Mouse (Mus musculus) hindbrain, postnatal 0 days (tissue): ENCODE measurements at regions not wholly inside any gene's neighbourhood (a gene's known extent, or its start where the extent isn't known, plus 50 kb on each side); places are given as distances from the start of the nearest gene placed in this dataset.

Source experiments
- ATAC-seq: fragments of 200-750 bp; cut with Nextera tagmentation; 2 replicates; pipeline ENCODE4 v1.8.0; 2017; ENCODE audit warnings: mild to moderate bottlenecking, moderate TSS enrichment, moderate library complexity
- DNase-seq: peaks from one replicate; pipeline ENCODE4 v3.0.0-alpha.2; 2015; ENCODE audit warnings: low spot score
- H3K27ac ChIP-seq: fragments of 300-500 bp; sonication (generic); 2 replicates; pipeline ENCODE4 v1.5.1; 2014; ENCODE audit warnings: mild to moderate bottlenecking
- H3K27me3 ChIP-seq: fragments of 300-500 bp; sonication (generic); 2 replicates; pipeline ENCODE4 v1.6.1; 2014; ENCODE audit warnings: low read length, mixed read lengths; ENCODE audit not compliant: insufficient read depth
- H3K36me3 ChIP-seq: fragments of 300-500 bp; sonication (generic); 2 replicates; pipeline ENCODE4 v1.6.1; 2014; ENCODE audit warnings: low read length, mixed read lengths; ENCODE audit not compliant: insufficient read depth
- H3K4me1 ChIP-seq: fragments of 300-500 bp; sonication (generic); 2 replicates; pipeline ENCODE4 v1.6.1; 2014; ENCODE audit warnings: antibody characterized with exemption, low read length, mixed read lengths; ENCODE audit not compliant: insufficient read depth
- H3K4me2 ChIP-seq: fragments of 300-500 bp; sonication (generic); 2 replicates; pipeline ENCODE4 v1.6.1; 2014; ENCODE audit warnings: low read depth, mild to moderate bottlenecking, low read length, moderate library complexity, mixed read lengths
- H3K4me3 ChIP-seq: fragments of 300-500 bp; sonication (generic); 2 replicates; pipeline ENCODE4 v1.5.1; 2014; ENCODE audit warnings: low read length
- H3K9ac ChIP-seq: fragments of 300-500 bp; sonication (generic); replicated peaks from 2 replicates; pipeline ENCODE4 v1.6.1; 2014; ENCODE audit warnings: mild to moderate bottlenecking, low read length, moderate library complexity, mixed read lengths
- H3K9me3 ChIP-seq: fragments of 300-500 bp; sonication (generic); 2 replicates; pipeline ENCODE4 v1.6.1; 2016; ENCODE audit warnings: low read length, mixed read lengths
- CTCF ChIP-seq: IDR thresholded peaks from 2 replicates; pipeline ENCODE4 v1.5.1; 2016; ENCODE audit warnings: antibody characterized with exemption, control low read depth, low read depth
- WGBS: fragments of 180-500 bp; shearing (Covaris S2); extraction: QIAGEN DNeasy Blood & Tissue Kit; methylation state at CpG from one replicate; pipeline ENCODE4 v1.1.7; 2014; 5-methylcytosine and 5-hydroxymethylcytosine counted together

GRCm38 (mm10) chrX:57869648-57870047, 152.9 kb upstream of the Zic3 start:
- Histone ChIP-seq H3K27me3 (no peaks in the 10 kb centered on the region), H3K9me3 (no peaks in the 10 kb centered on the region), H3K27ac (no peak overlapping the region), H3K4me3 (no peak overlapping the region), H3K9ac (no peak overlapping the region), H3K4me1 (no peaks in the 10 kb centered on the region), H3K36me3 (no peaks in the 10 kb centered on the region), H3K4me2 (no peak overlapping the region)
- WGBS: 51% methylated on average over 5 of the region's 5 CpGs
- TF ChIP-seq CTCF: no peak
- ATAC-seq (peak; percentile 56; the same call in 1 of the 2 replicates), DNase-seq (peak; percentile 3)

- H3K9me3 ChIP-seq: no peaks in the 10 kb centered on the region
- H3K9ac ChIP-seq: no peak overlapping the region
- no peak for TF ChIP-seq CTCF
- WGBS: 33% methylated on average over 11 of the region's 11 CpGs
- peak overlapping the region; percentile 37 for H3K4me2 ChIP-seq
- ATAC-seq: no peak
- no peak for DNase-seq
- no peaks in the 10 kb centered on the region for H3K27me3 ChIP-seq
- H3K36me3 ChIP-seq: no peaks in the 10 kb centered on the region
- no peak overlapping the region for H3K4me3 ChIP-seq
- H3K27ac ChIP-seq: no peak overlapping the region
- no peaks in the 10 kb centered on the region for H3K4me1 ChIP-seq
Observed at GRCm38 (mm10) chrX:57916705-57917104, 105.8 kb upstream of the Zic3 start.

- ATAC-seq: no peak
- H3K27ac ChIP-seq: no peak overlapping the region
- no peak for DNase-seq
- H3K4me2 ChIP-seq: peak overlapping the region; percentile 37; the same call in 1 of the 2 replicates
- 34% methylated on average over 21 of the region's 21 CpGs for WGBS
- H3K36me3 ChIP-seq: no peaks in the 10 kb centered on the region
- H3K9ac ChIP-seq: no peak overlapping the region
- no peaks in the 10 kb centered on the region for H3K27me3 ChIP-seq
- H3K4me3 ChIP-seq: no peak overlapping the region
- H3K9me3 ChIP-seq: no peaks in the 10 kb centered on the region
- H3K4me1 ChIP-seq: no peaks in the 10 kb centered on the region
- TF ChIP-seq CTCF: no peak
Observed at GRCm38 (mm10) chrX:57917441-57918145, 104.9 kb upstream of the Zic3 start.

- no peak for DNase-seq
- no peak for TF ChIP-seq CTCF
- no peak for ATAC-seq
- no peaks in the 10 kb centered on the region for H3K27me3 ChIP-seq
- 28% methylated on average over 25 of the region's 25 CpGs for WGBS
- no peaks in the 10 kb centered on the region for H3K4me1 ChIP-seq
- H3K27ac ChIP-seq: peak overlapping the region; percentile 41; the same call in 1 of the 2 replicates
- peak overlapping the region; percentile 17; the same call in 1 of the 2 replicates for H3K4me2 ChIP-seq
- no peaks in the 10 kb centered on the region for H3K9me3 ChIP-seq
- no peak overlapping the region for H3K4me3 ChIP-seq
- no peaks in the 10 kb centered on the region for H3K36me3 ChIP-seq
- no peak overlapping the region for H3K9ac ChIP-seq
Observed at GRCm38 (mm10) chrX:57918181-57919115, 104.1 kb upstream of the Zic3 start.

GRCm38 (mm10) chrX:57919886-57920285, 102.6 kb upstream of the Zic3 start:
- Histone ChIP-seq H3K27ac (peak overlapping the region; percentile 56; the same call in 1 of the 2 replicates), H3K4me1 (no peaks in the 10 kb centered on the region), H3K27me3 (no peaks in the 10 kb centered on the region), H3K36me3 (no peaks in the 10 kb centered on the region), H3K9ac (no peak overlapping the region), H3K9me3 (no peaks in the 10 kb centered on the region), H3K4me2 (peak overlapping the region; percentile 37), H3K4me3 (no peak overlapping the region)
- peak; percentile 9 for DNase-seq
- 31% methylated on average over 17 of the region's 17 CpGs for WGBS
- ATAC-seq: no peak; the same call in 1 of the 2 replicates
- no peak for TF ChIP-seq CTCF

GRCm38 (mm10) chrX:57920376-57920775, 102.1 kb upstream of the Zic3 start:
- no peaks in the 10 kb centered on the region for H3K36me3 ChIP-seq
- WGBS: 35% methylated on average over 18 of the region's 18 CpGs
- H3K27ac ChIP-seq: peak overlapping the region; percentile 56; the same call in 1 of the 2 replicates
- ATAC-seq (no peak), DNase-seq (no peak)
- H3K27me3 ChIP-seq: no peaks in the 10 kb centered on the region
- H3K9ac ChIP-seq: no peak overlapping the region
- TF ChIP-seq CTCF: no peak
- H3K4me3 ChIP-seq: no peak overlapping the region
- no peaks in the 10 kb centered on the region for H3K9me3 ChIP-seq
- no peaks in the 10 kb centered on the region for H3K4me1 ChIP-seq
- peak overlapping the region; percentile 37 for H3K4me2 ChIP-seq
